Mouse (Mus musculus) frontal cortex, postnatal 14 days (tissue): ENCODE results near the gene Hoxd4.
A peak's percentile ranks its signal among the peaks of the same experiment; 100 is the strongest.

Source experiments
- DNase-seq, 2 experiments: peaks; one replicate each; pipeline ENCODE4 v3.0.0; 2022; ENCODE audit warnings: low spot score in 2 of 2

The Hoxd4 gene

GRCm38 (mm10) chr2:74711721-74712621, at the start of gene Hoxd4, which contains the start of gene Hoxd3:
Gene Hoxd4 (plus strand): TSS chr2:74711929.
Gene Hoxd3 (plus strand): TSS chr2:74711927.
- no peak for DNase-seq

GRCm38 (mm10) chr2:74663291-74663925, 48.3 kb upstream of the Hoxd4 start:
- peak in 1 of 2 experiments; percentile 62 for DNase-seq

- DNase-seq = no peak
Measured at GRCm38 (mm10) chr2:74666411-74666810, 45.3 kb upstream of the Hoxd4 start.

GRCm38 (mm10) chr2:74667191-74667841, 44.4 kb upstream of the Hoxd4 start:
- no peak for DNase-seq

GRCm38 (mm10) chr2:74667842-74668357, 43.8 kb upstream of the Hoxd4 start, which contains the start of gene Hoxd13:
Gene Hoxd13 (plus strand): TSS chr2:74668310.
- DNase-seq = no peak

GRCm38 (mm10) chr2:74668370-74669229, 43.1 kb upstream of the Hoxd4 start:
- DNase-seq = no peak

DNA sequence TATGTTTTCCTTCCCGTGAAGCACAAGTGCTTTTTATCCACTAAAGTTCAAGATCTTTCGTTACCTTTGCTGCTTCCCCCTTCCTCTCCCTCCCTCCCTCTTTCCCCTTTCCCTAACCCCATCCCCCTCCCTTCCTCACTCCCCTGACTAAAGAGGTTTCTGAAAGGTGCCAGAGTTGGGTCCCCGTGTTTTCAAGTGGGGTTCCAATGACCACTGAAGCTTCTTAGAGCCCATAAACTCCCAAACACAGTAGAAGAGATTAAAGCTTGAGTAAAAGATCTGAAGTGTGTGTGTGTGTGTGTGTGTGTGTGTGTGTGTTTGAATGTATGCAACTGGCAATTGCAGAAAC, 42.5 kb upstream of the Hoxd4 start:
- DNase-seq = no peak

DNA sequence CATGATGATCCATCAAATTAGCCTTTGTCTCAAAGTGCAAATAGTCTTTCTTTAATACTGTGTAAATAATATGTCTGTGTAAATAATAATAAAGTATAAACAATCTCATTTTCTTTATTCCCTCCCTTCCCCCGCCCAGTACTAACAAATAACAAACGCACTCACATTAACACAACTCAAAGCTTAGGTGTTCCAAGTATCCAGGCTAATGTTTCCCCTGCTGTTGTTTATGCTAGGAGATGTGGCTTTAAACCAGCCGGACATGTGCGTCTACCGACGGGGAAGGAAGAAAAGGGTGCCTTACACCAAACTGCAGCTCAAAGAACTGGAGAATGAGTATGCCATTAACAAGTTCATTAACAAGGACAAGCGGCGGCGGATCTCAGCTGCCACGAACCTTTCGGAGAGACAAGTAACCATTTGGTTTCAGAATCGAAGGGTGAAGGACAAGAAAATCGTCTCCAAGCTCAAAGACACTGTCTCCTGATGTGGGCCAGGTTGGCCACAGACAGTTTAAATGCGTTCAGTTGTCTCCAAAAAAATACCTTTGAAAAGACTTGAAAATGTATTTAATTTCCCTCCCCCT, 42.0 kb upstream of the Hoxd4 start:
- DNase-seq = no peak

DNA sequence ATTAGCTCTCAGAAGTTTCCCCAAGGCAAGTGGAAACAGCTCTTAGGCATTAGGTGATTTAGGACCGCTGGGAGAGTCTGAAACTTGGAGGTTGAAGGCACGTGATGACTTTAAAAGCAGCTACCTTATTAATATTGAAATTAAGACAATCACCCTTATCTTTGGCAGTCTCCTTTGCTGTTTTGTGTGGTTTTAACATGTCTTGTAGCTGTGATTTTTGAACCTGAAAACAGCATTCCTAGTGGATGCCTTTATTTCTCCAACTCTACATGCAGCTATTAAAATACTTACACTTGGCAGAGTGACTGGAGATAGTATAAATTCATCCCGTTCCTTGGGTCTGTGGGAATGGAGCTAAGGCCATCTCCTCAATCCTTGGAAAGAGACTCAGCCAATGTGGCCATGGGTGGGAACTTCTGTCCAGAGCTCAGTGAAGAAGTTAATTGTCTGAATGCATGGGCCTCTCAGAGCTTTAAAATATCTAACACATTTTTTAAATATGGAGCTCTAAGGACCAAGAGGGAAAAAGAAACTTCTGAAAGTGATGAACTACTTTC, 41.0 kb upstream of the Hoxd4 start:
- DNase-seq = no peak

DNA sequence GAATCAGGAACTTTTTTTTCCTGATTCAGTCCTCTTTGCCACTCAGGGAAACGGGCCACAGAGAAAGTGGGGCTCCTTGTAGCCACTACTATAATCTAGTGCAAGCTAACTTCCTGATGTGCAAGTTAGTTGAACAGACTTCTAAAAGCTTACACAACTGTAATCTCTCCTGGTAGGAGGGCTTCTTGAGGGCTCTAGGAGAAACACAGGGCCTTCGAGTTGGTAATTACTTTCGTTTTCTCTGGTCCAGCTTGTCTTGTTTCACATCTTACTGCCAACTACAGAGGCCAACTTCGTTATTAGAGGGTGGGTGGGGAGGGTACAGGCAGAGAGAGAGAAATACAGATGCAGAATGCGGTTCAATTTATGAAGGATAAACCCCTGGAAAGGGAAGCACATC, 39.9 kb upstream of the Hoxd4 start:
- no peak for DNase-seq

- no peak for DNase-seq
Measured at GRCm38 (mm10) chr2:74672481-74673362, 39.0 kb upstream of the Hoxd4 start.

- DNase-seq = no peak
Measured at GRCm38 (mm10) chr2:74673835-74674425, 37.8 kb upstream of the Hoxd4 start.

DNA sequence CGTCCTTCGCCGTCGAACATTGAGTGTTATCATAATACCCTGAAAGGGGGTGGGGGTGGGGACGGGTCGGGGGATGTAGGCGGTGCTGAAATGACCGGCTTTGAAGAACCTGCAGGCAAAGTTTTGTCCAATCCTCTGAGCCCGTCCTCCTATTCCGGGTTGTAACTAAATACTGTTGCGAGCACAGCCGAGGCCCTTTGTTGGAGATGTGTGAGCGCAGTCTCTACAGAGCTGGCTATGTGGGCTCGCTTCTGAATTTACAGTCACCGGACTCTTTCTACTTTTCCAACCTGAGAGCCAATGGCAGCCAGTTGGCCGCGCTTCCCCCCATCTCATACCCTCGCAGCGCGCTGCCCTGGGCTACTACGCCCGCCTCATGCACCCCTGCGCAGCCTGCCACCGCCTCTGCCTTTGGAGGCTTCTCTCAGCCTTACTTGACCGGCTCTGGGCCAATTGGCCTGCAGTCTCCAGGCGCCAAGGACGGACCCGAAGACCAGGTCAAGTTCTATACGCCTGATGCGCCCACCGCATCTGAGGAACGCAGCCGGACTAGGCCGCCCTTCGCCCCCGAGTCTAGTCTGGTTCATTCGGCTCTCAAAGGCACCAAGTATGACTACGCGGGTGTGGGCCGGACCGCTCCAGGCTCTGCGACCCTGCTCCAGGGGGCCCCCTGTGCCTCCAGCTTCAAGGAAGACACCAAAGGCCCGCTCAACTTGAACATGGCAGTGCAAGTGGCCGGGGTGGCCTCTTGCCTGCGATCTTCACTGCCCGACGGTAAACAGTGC, 36.7 kb upstream of the Hoxd4 start, which contains the start of gene Hoxd12:
Hoxd12 (plus strand) TSS at position 133 of the 785 bp plus-strand sequence.
- no peak for DNase-seq

DNA sequence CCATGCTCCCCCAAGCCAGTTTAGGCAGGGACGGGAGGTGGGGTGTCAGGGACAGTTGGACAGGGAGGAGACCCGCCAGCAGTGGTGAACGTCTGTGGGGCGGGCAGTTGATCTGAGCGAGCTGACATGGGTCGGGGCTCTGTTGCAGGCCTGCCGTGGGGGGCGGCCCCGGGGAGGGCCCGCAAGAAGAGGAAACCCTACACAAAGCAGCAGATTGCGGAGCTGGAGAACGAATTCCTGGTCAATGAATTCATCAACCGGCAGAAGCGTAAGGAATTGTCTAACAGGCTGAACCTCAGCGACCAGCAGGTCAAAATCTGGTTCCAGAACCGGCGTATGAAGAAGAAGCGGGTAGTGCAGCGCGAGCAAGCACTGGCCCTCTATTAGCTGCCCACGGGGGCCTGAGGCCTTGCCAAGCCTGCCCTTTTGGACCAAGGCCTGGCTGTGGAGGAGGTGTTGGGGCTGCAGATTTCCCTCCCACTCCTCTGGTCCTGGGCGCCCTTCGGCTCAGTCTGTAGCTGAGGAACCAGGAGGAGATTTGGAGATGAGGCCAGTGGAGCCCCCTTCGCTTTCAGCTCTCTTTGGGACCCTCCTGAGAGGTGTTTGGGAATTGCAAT, 36.0 kb upstream of the Hoxd4 start:
- no peak for DNase-seq

GRCm38 (mm10) chr2:74676376-74677052, 35.2 kb upstream of the Hoxd4 start:
- no peak for DNase-seq

DNA sequence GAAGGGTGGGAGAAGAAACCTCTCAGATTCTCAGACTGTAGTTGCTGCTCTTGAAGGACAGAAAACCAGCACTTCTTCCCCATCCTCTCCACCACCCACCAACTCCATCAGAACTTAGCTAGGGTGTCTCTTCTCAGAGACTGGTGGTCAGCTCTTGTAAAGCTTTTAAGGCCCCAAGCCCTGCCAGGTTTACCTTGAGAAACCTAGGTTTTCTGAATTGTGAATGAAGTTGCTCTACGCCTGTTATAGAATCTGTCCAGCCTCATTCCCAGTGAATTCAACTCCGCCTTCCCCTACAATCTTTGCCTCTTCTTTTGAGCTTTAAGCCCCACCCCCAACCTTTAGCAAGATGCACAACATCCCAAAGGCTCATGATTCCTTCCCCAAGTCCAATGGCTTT, 34.6 kb upstream of the Hoxd4 start:
- DNase-seq = no peak

GRCm38 (mm10) chr2:74678891-74679595, 32.7 kb upstream of the Hoxd4 start, which contains the start of gene Hoxd11:
Gene Hoxd11 (plus strand): TSS chr2:74679557.
- DNase-seq = no peak
